Mouse (Mus musculus) adrenal gland, postnatal 36 days (tissue): ENCODE data around the gene Gabarap. TPM values are rescaled to one million over a fixed set of nuclear protein-coding genes. Genes with fewer than 3 reads are reported as not detected.

ENCODE experiments used
- DNase-seq, 2 experiments: peaks; one replicate each; pipeline ENCODE4 v3.0.0; 2021; ENCODE audit warnings: mixed read lengths in 1 of 2
- total RNA-seq, 2 experiments: library from RNA; stranded (reverse); gene quantifications; 2 replicates each; pipeline ENCODE4 v1.2.3; 2021

Gabarap gene
- total RNA-seq, 2 experiments from 2014 or later = 421 to 450 TPM

GRCm38 (mm10) chr11:70020731-70021263, 29.9 kb downstream of the Gabarap start:
- peak; percentile 67 to 76 for DNase-seq

GRCm38 (mm10) chr11:70021264-70022132, 30.6 kb downstream of the Gabarap start:
- DNase-seq = peak; percentile 96 to 97

GRCm38 (mm10) chr11:70023481-70024150, 32.7 kb downstream of the Gabarap start:
- peak in 1 of 2 experiments; percentile 62 for DNase-seq

GRCm38 (mm10) chr11:70024151-70024514, 33.2 kb downstream of the Gabarap start:
- DNase-seq = no peak

- peak in 1 of 2 experiments; percentile 65 for DNase-seq
These were observed 35.7 kb downstream of the Gabarap start for GRCm38 (mm10) chr11:70026689-70027088.

- no peak for DNase-seq
These were observed 36.5 kb downstream of the Gabarap start for GRCm38 (mm10) chr11:70027397-70027796.

GRCm38 (mm10) chr11:70028401-70029129, 37.6 kb downstream of the Gabarap start:
- DNase-seq = no peak

- peak; percentile 54 to 70 for DNase-seq
These were observed 38.3 kb downstream of the Gabarap start for GRCm38 (mm10) chr11:70029130-70029801.

- no peak for DNase-seq
These were observed 39.0 kb downstream of the Gabarap start for GRCm38 (mm10) chr11:70029829-70030550.

- DNase-seq = no peak
These were observed 39.8 kb downstream of the Gabarap start for GRCm38 (mm10) chr11:70030651-70031320.

GRCm38 (mm10) chr11:70031321-70031670, 40.4 kb downstream of the Gabarap start:
- no peak for DNase-seq

GRCm38 (mm10) chr11:70038174-70038573, 47.2 kb downstream of the Gabarap start:
- DNase-seq = no peak

GRCm38 (mm10) chr11:70039631-70040030, 48.7 kb downstream of the Gabarap start:
- no peak for DNase-seq

- DNase-seq = no peak
These were observed 49.2 kb downstream of the Gabarap start for GRCm38 (mm10) chr11:70040184-70040583.

- no peak for DNase-seq
These were observed 51.6 kb downstream of the Gabarap start for GRCm38 (mm10) chr11:70042309-70043085.

GRCm38 (mm10) chr11:70043665-70044064, 52.7 kb downstream of the Gabarap start:
- no peak for DNase-seq
